Mouse (Mus musculus) gonadal fat pad, adult 2 months (tissue): ENCODE results near the gene Adar. TPM values are rescaled to one million over a fixed set of nuclear protein-coding genes. Genes with fewer than 3 reads are reported as not detected.
"Not testable (repeated sequence)": the region's sequence is repeated elsewhere in the genome, so short reads cannot be mapped to it uniquely, and the experiment has no call there.

ENCODE experiments used
- DNase-seq: peaks from one replicate; pipeline ENCODE4 v3.0.0-alpha.2; 2012; ENCODE audit warnings: low read depth
- polyA plus RNA-seq: library from polyadenylated mRNA; depleted of rRNA; stranded (reverse); fragments of >200 nt; gene quantifications from 2 replicates; pipeline ENCODE4 v1.2.3, GENCODE M21; 2012; rRNA removed

The Adar gene
- polyA plus RNA-seq, 1 experiment = 26.3 TPM

DNA sequence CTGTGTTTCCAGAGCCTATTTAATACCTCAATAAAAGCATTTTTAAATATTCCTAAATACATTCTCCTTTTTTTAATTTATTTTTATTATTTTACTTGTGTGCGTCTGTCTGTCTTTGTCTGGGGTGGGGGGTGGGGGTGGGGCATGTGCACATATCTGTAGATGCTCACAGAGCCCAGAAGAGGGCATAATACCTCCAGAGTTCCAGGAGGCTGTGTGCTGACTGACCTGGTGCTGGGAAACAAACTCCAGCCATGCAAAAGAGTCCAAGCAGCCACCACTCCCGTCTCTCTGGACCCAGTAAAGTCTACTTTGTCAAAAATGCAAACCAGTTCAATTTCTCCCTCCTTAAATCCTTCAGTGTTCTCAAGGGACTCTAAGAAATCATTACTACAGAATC lies 79.8 kb downstream of the Adar start:
- no peak for DNase-seq

GRCm38 (mm10) chr3:89795746-89796145 lies 80.9 kb downstream of the Adar start:
- no peak for DNase-seq

- DNase-seq = no peak
Measured at GRCm38 (mm10) chr3:89796358-89796757, 81.5 kb downstream of the Adar start.

GRCm38 (mm10) chr3:89798518-89798917 lies 83.7 kb downstream of the Adar start:
- no peak for DNase-seq

GRCm38 (mm10) chr3:89799476-89799875 lies 84.7 kb downstream of the Adar start:
- no peak for DNase-seq

DNA sequence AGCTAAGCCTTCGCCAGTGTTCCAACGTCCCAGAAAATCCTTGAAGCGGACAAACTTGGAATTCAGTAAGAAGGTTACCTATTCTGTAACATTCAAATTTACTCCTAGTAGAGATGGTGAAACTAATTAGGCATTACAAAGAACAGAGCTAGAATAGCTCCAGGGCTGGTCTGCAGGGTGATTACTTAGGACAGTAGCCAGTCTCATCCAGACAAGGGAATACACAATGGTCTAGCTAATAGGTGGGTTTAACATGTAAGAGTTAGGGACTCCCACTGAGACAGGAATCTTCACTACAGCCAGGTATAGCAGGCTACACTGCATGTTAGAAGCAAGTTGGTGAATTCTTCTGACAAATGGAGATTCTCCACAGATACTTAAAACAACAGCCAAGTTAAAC lies 85.3 kb downstream of the Adar start:
- not testable (repeated sequence) for DNase-seq

DNA sequence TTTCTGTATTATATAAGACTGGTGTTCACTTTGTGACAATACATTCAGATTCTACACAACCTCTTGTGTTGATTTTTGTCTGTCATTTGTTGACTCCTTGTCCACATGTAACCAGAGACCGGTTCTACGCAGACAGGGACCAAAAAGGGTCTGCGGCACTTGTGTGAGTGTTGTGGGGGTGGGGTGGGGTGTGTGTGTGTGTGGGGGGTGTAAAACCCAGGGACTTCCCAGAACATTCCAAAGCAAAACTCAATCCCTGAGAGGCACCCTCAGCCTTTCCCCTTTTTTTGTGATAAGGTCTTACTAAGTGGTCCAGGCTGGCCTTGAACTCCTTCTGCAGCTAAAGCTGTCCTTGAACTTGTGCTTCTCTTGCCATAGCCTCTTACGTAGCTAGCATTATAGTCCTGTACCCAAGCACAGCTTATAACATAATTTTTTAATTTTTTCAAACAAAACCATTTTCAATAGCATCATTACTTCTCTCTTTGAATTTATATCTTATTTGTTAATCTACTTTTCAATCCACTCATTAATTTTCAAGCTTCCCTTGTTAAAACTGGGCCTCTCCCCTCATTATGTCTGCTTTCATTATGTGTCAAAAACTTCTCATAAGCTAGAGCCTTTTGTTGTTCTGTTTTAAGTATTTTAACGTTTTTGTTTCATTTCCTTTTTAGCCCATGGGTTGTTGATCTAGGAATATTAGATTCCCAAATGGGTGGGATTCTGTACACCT lies 86.1 kb downstream of the Adar start:
- DNase-seq = no peak

- DNase-seq = no peak
Measured at GRCm38 (mm10) chr3:89801507-89801847, 86.7 kb downstream of the Adar start.

DNA sequence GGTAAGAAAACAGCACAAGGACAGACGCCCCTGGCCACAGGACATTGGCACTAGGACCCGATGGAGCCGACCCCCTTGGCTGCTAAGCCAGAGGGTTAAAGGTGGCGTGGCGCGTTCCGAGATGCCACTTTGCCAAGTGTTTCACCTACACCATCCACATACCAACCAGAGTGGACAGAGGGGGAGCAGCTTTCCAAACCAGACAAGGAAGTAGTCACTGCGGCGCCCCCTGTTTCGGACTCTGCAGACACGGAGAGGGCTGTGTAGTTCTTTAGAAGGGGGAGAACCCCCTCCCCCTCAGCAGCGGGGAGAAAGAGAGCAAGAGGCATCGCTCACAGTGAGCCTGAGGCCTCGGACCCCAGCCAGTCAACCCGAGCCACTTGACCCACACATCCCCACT lies 88.1 kb downstream of the Adar start:
- DNase-seq = no peak

Other genes starting within 250 kb of the Adar start
- gene Kcnn3, start 194.9 kb upstream of the Adar start, polyA plus RNA-seq = 1.5 and 2.6 TPM in 2 replicates
- 1.2 and 1.4 TPM in 2 replicates for gene Chrnb2, start 49.6 kb downstream of the Adar start, polyA plus RNA-seq
- 23.4 TPM in 2 replicates for gene Ube2q1, start 58.6 kb downstream of the Adar start, polyA plus RNA-seq
- 3.4 and 3.5 TPM in 2 replicates for gene She, start 116.3 kb downstream of the Adar start, polyA plus RNA-seq
- 10.7 and 12.3 TPM in 2 replicates for gene Il6ra, start 198.2 kb downstream of the Adar start, polyA plus RNA-seq
- 37.4 and 56.5 TPM in 2 replicates for gene Atp8b2, start 248.5 kb downstream of the Adar start, polyA plus RNA-seq